Mouse (Mus musculus): ENCODE measurements at regions not wholly inside any gene's neighbourhood (a gene's known extent, or its start where the extent isn't known, plus 50 kb on each side); places are given as distances from the start of the nearest gene placed in this dataset.

GRCm38 (mm10) chr16:39390626-39391025, 498.2 kb downstream of the Igsf11 start:
- Histone ChIP-seq H3K36me3 (ENCODE audit: control insufficient read depth, insufficient read depth, low read length) (no peaks in the 10 kb centered on the region), H3K27me3 (replicated peaks; ENCODE audit: control insufficient read depth, insufficient read depth, low read length) (no peaks in the 10 kb centered on the region), H3K4me1 (ENCODE audit: control insufficient read depth, insufficient read depth, low read length) (no peaks in the 10 kb centered on the region), H3K27ac (ENCODE audit: insufficient read depth, low read depth, low read length) (no peak overlapping the region), H3K4me3 (ENCODE audit: insufficient read depth, low read depth, low read length) (no peak overlapping the region)
- TF ChIP-seq POLR2A (IDR thresholded peaks at IDR 0.05; ENCODE audit: low read depth, low read length) (no peak), CTCF (conservative IDR thresholded peaks at IDR 0.05; ENCODE audit: insufficient read depth, insufficient read length, low read depth, low read length) (no peak)
- no peak for DNase-seq
- 80% methylated on average over 3 of the region's 3 CpGs for WGBS

- Histone ChIP-seq H3K27ac (ENCODE audit: insufficient read depth, low read depth, low read length) (no peak overlapping the region), H3K27me3 (replicated peaks; ENCODE audit: control insufficient read depth, insufficient read depth, low read length) (no peaks in the 10 kb centered on the region), H3K36me3 (ENCODE audit: control insufficient read depth, insufficient read depth, low read length) (no peaks in the 10 kb centered on the region), H3K4me1 (ENCODE audit: control insufficient read depth, insufficient read depth, low read length) (no peaks in the 10 kb centered on the region), H3K4me3 (ENCODE audit: insufficient read depth, low read depth, low read length) (no peak overlapping the region)
- TF ChIP-seq POLR2A (IDR thresholded peaks at IDR 0.05; ENCODE audit: low read depth, low read length): no peak
- no peak for TF ChIP-seq CTCF (conservative IDR thresholded peaks at IDR 0.05; ENCODE audit: insufficient read depth, insufficient read length, low read depth, low read length)
- 64% methylated on average over 4 of the region's 4 CpGs for WGBS
- no peak for DNase-seq
Measured at GRCm38 (mm10) chr16:39402101-39402749, 509.8 kb downstream of the Igsf11 start.

GRCm38 (mm10) chr16:39431581-39431980, 539.1 kb downstream of the Igsf11 start:
- TF ChIP-seq POLR2A (IDR thresholded peaks at IDR 0.05; ENCODE audit: low read depth, low read length) (no peak), CTCF (conservative IDR thresholded peaks at IDR 0.05; ENCODE audit: insufficient read depth, insufficient read length, low read depth, low read length) (no peak)
- no peaks in the 10 kb centered on the region for H3K36me3 ChIP-seq (ENCODE audit: control insufficient read depth, insufficient read depth, low read length)
- no peaks in the 10 kb centered on the region for H3K27me3 ChIP-seq (replicated peaks; ENCODE audit: control insufficient read depth, insufficient read depth, low read length)
- 92% methylated on average over 1 of the region's 1 CpGs for WGBS
- no peak overlapping the region for H3K27ac ChIP-seq (ENCODE audit: insufficient read depth, low read depth, low read length)
- no peak for DNase-seq
- H3K4me1 ChIP-seq (ENCODE audit: control insufficient read depth, insufficient read depth, low read length): no peaks in the 10 kb centered on the region
- H3K4me3 ChIP-seq (ENCODE audit: insufficient read depth, low read depth, low read length): no peak overlapping the region

GRCm38 (mm10) chr16:39445740-39446139, 538.4 kb upstream of the Lsamp start:
- WGBS: 84% methylated on average over 2 of the region's 2 CpGs
- TF ChIP-seq POLR2A (IDR thresholded peaks at IDR 0.05; ENCODE audit: low read depth, low read length): no peak
- no peak for TF ChIP-seq CTCF (conservative IDR thresholded peaks at IDR 0.05; ENCODE audit: insufficient read depth, insufficient read length, low read depth, low read length)
- DNase-seq: no peak
- Histone ChIP-seq H3K4me1 (ENCODE audit: control insufficient read depth, insufficient read depth, low read length) (no peaks in the 10 kb centered on the region), H3K27ac (ENCODE audit: insufficient read depth, low read depth, low read length) (no peak overlapping the region), H3K27me3 (replicated peaks; ENCODE audit: control insufficient read depth, insufficient read depth, low read length) (no peaks in the 10 kb centered on the region), H3K4me3 (ENCODE audit: insufficient read depth, low read depth, low read length) (no peak overlapping the region), H3K36me3 (ENCODE audit: control insufficient read depth, insufficient read depth, low read length) (no peaks in the 10 kb centered on the region)

- Histone ChIP-seq H3K27me3 (replicated peaks; ENCODE audit: control insufficient read depth, insufficient read depth, low read length) (no peaks in the 10 kb centered on the region), H3K27ac (ENCODE audit: insufficient read depth, low read depth, low read length) (no peak overlapping the region), H3K36me3 (ENCODE audit: control insufficient read depth, insufficient read depth, low read length) (no peaks in the 10 kb centered on the region), H3K4me1 (ENCODE audit: control insufficient read depth, insufficient read depth, low read length) (no peaks in the 10 kb centered on the region), H3K4me3 (ENCODE audit: insufficient read depth, low read depth, low read length) (no peak overlapping the region)
- 63% methylated on average over 5 of the region's 5 CpGs for WGBS
- no peak for TF ChIP-seq CTCF (conservative IDR thresholded peaks at IDR 0.05; ENCODE audit: insufficient read depth, insufficient read length, low read depth, low read length)
- no peak for TF ChIP-seq POLR2A (IDR thresholded peaks at IDR 0.05; ENCODE audit: low read depth, low read length)
- DNase-seq: no peak
Measured at GRCm38 (mm10) chr16:39453400-39454138, 530.6 kb upstream of the Lsamp start.

All from kidney, adult 2 months (tissue).